Mouse (Mus musculus) embryo, embryonic 11.5 days (tissue): ENCODE measurements at regions not wholly inside any gene's neighbourhood (a gene's known extent, or its start where the extent isn't known, plus 50 kb on each side); places are given as distances from the start of the nearest gene placed in this dataset.

Experiments used
- DNase-seq: peaks from one replicate; pipeline ENCODE4 v3.0.0-alpha.2; 2012; ENCODE audit warnings: low read depth, low spot score

DNA sequence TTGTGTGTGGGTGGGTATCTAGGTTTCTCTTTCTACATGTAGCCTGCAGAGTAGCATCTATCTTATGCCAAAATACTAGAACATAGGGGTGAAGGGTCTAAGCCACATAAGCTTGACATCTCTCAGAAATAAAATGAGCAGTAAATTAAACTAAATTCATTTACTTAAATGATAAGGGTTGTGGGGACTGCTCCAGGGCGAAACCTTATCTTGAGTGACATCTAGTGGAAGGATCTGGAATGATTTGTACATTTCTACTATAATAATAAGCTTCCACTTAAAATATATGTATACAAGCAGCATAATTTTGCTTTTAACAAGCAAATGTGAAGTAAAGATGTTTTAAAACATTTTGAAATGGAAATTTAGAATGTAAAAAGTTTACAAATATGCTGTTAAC lies 271.4 kb downstream of the Vgll3 start:
- peak; percentile 2 for DNase-seq

DNA sequence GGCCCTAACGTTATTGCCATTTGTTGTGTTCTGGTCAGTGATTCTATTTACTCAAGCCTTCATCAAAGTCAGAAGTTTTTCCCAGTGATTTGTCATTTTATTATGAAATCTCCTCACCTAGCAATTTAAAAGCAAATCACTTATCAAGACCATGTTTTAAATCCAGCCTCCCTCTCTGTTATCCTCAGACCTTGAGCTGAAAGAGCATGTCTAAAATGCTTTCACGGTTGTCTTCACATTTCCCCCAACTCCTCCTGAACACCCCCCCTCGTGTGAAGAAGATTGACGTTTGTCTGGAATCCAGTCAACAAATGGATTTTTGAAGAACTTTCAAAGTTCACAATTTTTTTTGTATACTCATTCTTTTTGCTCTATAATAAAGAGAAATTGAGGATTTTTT lies 277.7 kb downstream of the Vgll3 start:
- no peak for DNase-seq

DNA sequence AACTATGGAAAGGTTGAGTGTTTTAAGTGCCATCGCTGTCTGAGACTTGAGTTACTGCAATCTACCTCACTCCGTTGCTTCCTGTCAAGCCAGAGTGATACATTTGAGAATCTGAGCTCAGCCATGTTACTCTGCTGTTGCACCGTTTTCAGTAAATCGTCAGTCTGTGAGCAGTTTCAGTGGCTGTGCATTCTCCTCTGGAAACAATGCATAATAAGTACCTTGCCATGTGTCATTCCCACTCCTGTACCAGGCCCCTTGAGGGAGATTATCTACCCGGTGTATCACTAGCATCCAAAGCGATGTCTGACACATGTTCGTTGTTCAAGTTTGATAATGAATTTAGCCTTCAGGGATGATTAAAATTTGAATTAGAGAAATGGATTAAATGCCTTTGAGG lies 280.6 kb downstream of the Vgll3 start:
- DNase-seq, result no peak

DNA sequence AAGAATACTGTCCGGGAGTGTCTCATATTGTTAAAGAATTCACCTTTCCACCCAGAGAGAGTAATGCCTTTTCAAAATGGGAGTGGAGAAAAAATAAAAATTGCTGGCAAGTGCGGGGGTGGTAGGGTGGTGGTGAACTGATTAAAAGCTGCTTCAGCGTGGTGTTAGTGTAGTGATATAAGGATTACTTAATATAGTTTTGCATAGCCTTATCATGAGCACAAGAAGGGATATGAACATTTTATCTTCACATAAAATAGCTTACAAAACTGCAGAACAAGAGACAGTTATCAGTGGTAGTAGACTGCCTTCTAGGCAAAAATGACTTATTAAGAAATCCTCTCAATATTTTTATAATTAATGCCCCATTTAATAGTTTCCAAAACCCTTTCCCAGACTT lies 302.9 kb downstream of the Vgll3 start:
- DNase-seq, result no peak

DNA sequence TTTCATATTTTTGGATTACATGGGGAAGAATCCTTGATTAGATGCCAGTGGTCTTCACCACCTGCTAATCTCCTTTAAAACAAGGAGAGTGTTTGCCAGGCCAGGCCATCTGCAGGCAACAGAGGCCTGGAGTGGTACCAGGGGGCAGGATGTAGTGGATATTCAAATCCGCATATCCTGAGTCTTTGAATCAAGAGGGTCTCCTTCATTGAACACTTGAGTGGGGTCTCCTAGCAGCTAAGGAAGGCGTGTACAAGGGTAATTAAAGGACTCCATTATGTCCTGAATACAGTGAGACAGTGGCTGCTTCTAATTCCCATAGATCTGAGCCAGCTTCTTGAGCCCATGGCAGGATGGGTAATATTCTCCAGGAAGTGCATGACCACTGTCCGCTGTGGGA lies 322.7 kb downstream of the Vgll3 start:
- DNase-seq, result no peak

DNA sequence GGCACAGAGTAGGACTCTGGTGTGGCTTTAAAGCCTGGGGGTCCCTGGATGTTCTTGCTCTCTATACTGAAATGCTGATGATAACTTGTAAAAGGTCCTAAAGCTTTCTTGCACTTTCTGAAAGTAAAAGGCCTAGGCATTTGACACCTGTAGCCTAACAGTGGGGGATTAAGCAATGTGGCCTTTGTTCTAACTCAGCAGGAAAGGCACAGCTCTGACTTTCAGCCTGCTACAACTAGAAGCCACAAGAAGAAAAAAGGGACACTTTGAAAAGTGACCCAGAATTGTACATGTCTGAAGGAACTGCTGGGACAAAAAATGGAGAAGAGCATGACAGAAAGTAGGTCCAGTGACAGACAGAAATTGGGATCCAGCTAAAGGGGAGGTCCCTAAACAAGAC lies 329.7 kb downstream of the Vgll3 start:
- DNase-seq, result no peak

DNA sequence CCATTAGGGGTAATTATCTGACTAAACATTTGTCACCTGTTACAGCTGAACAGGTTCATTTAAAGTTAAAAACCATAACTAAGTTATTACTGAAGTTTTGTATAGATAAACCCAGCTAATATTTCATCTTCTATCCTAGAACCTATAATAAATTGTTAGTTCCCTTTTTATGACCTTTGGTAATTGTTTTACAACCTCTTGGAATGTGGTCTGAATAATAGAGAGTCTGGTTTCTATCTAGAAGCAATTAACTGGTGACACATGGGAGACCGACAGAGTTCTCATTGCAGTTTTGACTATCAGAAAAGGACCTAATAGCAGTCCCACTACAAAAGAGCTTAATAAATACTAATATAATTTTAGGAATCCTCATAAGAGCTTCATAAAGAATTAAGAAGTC lies 330.2 kb downstream of the Vgll3 start:
- DNase-seq, result no peak

DNA sequence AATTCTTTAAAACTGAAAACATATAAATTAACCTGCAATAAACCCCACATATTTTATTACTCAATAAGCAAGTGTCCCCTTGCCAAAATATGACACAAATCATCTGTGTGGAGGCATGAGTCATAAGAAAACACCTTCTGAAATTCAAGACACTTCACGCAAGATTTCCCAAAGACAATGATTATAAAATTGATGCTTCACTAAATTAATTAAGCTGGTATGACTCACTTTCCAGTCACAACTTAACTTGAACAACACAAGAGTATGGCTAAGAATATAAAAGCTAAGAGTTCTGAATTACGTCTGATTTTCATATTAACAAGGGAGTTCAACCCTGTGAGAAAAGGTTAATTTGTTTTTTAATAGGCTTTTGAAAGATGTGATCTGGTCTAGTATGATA lies 353.2 kb downstream of the Vgll3 start:
- no peak for DNase-seq

DNA sequence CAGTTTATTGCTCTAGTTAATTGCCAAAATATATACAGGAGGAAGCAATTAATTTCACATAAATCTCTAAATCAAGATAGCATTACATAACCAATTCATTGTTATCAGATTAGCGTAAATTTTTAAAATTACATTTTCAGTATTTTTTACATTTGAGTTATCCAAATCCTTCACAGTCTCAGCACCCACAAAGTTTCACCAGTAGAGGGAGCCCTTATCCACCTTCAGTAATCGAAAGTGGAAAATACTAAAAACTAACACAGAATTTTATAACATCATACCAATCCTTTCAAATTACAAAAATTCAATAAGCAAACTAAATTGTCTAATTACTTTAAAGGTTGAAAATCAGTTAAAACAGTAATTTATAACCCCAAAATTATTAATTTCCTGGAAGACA lies 375.7 kb downstream of the Vgll3 start:
- peak; percentile 1 for DNase-seq

DNA sequence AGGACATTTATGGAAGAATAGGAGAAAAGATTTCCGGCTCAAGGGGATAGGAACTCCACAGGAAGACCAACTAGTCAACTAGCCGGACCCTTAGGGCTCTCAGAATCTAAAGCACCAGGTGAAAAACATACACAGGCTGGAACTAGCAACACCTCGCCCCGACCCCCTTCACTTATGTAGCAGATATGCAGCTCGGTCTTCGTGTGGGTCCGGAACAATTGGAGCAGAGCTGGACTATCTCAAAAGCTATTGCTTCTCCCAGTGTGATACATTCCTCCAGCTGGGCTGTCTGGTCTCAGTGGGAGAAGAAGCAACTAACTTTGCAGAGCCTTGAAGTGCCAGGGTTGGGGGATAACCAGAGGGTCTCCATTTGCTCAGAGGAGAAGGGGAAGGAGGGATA lies 386.3 kb downstream of the Vgll3 start:
- DNase-seq, result no peak
